Mouse (Mus musculus): Measurements from ENCODE around the gene Nol11. TPM values are rescaled to one million over a fixed set of nuclear protein-coding genes. Genes with fewer than 3 reads are reported as not detected.
A peak's percentile ranks its signal among the peaks of the same experiment; 100 is the strongest.

The Nol11 gene
- polyA plus RNA-seq, 1 experiment: 0.03 TPM

- H3K9me3 ChIP-seq (ENCODE audit: control insufficient read depth, low read length): no peaks in the 10 kb centered on the region
- no peak overlapping the region for H3K4me3 ChIP-seq (replicated peaks)
- TF ChIP-seq GATA1 (IDR thresholded peaks at IDR 0.05; ENCODE audit: low read length) (no peak), TAL1 (IDR thresholded peaks at IDR 0.05; ENCODE audit: low read length) (no peak)
- H3K4me1 ChIP-seq (ENCODE audit: control insufficient read depth): peaks cover 32% of the 10 kb centered on the region
- peaks cover 10% of the 10 kb centered on the region for H3K36me3 ChIP-seq (ENCODE audit: control insufficient read depth)
- no peaks in the 10 kb centered on the region for H3K27me3 ChIP-seq (ENCODE audit: control insufficient read depth)
Observed at GRCm38 (mm10) chr11:107125011-107125410, 64.2 kb downstream of the Nol11 start.

DNA sequence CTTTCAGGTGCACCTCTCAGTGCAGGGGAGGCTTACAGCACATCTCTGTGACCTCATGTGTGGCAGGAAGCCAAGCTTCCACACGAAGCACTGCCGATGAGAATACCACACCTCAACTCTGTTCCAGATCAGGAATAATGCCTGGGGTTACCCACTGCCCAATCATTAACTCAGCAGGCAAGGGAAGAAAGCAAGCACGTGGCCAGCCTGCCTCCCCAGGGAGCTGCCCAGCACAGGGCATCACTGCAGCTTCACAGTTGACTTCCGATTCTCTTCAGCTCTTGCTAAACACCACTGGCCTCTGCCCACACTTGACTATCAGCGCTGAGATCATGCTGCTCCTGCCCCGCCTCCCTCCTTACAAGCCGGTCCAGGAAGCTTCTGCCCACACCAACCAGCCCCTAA, 64.9 kb downstream of the Nol11 start:
- Histone ChIP-seq H3K27me3 (ENCODE audit: control insufficient read depth) (no peaks in the 10 kb centered on the region), H3K4me3 (replicated peaks) (peak overlapping the region; percentile 3), H3K36me3 (ENCODE audit: control insufficient read depth) (peaks cover 10% of the 10 kb centered on the region), H3K9me3 (ENCODE audit: control insufficient read depth, low read length) (no peaks in the 10 kb centered on the region), H3K4me1 (ENCODE audit: control insufficient read depth) (peaks cover 25% of the 10 kb centered on the region)
- no peak for TF ChIP-seq TAL1 (IDR thresholded peaks at IDR 0.05; ENCODE audit: low read length)
- no peak for TF ChIP-seq GATA1 (IDR thresholded peaks at IDR 0.05; ENCODE audit: low read length)

GRCm38 (mm10) chr11:107117789-107118188, 71.4 kb downstream of the Nol11 start:
- no peaks in the 10 kb centered on the region for H3K9me3 ChIP-seq (ENCODE audit: control insufficient read depth, low read length)
- no peaks in the 10 kb centered on the region for H3K27me3 ChIP-seq (ENCODE audit: control insufficient read depth)
- H3K4me1 ChIP-seq (ENCODE audit: control insufficient read depth): peaks cover 16% of the 10 kb centered on the region
- no peak for TF ChIP-seq GATA1 (IDR thresholded peaks at IDR 0.05; ENCODE audit: low read length)
- no peak for TF ChIP-seq TAL1 (IDR thresholded peaks at IDR 0.05; ENCODE audit: low read length)
- H3K4me3 ChIP-seq (replicated peaks): no peak overlapping the region
- peaks cover 13% of the 10 kb centered on the region for H3K36me3 ChIP-seq (ENCODE audit: control insufficient read depth)

Other genes with a start within 250 kb of the Nol11 start
- gene Kpna2, start 189.8 kb downstream of the Nol11 start, polyA plus RNA-seq (2012): 0.83 and 1.5 TPM in 2 replicates
- not detected in 2 replicates for gene 1810010H24Rik, start 163.7 kb downstream of the Nol11 start, polyA plus RNA-seq (2012)
- gene Bptf, start 57.3 kb downstream of the Nol11 start, polyA plus RNA-seq (2012): 6.8 and 9.7 TPM in 2 replicates

All from erythroblast, embryonic 14.5 days (primary cell).